Mouse (Mus musculus) ES-E14 (cell line): ENCODE data around the gene Cfh. TPM values are rescaled to one million over a fixed set of nuclear protein-coding genes. Genes with fewer than 3 reads are reported as not detected.

Source experiments
- DNase-seq: peaks from one replicate; pipeline ENCODE4 v3.0.0-alpha.2; 2013; ENCODE audit warnings: low read depth, low spot score
- H3K27ac ChIP-seq: 2 replicates; pipeline ENCODE4 v1.5.1; 2012; ENCODE audit warnings: low read depth, mild to moderate bottlenecking, low read length, moderate library complexity, mixed read lengths; ENCODE audit not compliant: poor library complexity, insufficient read depth, severe bottlenecking
- H3K36me3 ChIP-seq: 2 replicates; pipeline ENCODE4 v1.6.1; 2012; ENCODE audit warnings: mild to moderate bottlenecking, low read length, moderate library complexity, mixed read lengths; ENCODE audit not compliant: control insufficient read depth, poor library complexity, insufficient read depth, severe bottlenecking
- H3K4me1 ChIP-seq, 2 experiments: fragments of 150-350 bp in 1 of 2; sonication (generic) in 1 of 2; 2 replicates each; pipeline ENCODE4 v1.6.1; 2012; ENCODE audit warnings: low read length in 2 of 2, mild to moderate bottlenecking in 1 of 2, mixed read lengths in 1 of 2; ENCODE audit not compliant: control insufficient read depth in 2 of 2, insufficient read depth in 2 of 2, poor library complexity in 1 of 2
- H3K4me3 ChIP-seq, 2 experiments: fragments of 150-350 bp in 1 of 2; sonication (generic) in 1 of 2; 2 replicates each; pipeline ENCODE4 v1.5.1; 2012; ENCODE audit warnings: low read length in 2 of 2, low read depth in 1 of 2, mild to moderate bottlenecking in 1 of 2, mixed read lengths in 1 of 2; ENCODE audit not compliant: insufficient read depth in 1 of 2, poor library complexity in 1 of 2, severe bottlenecking in 1 of 2
- H3K9ac ChIP-seq: 2 replicates; pipeline ENCODE4 v1.6.1; 2012; ENCODE audit warnings: low read depth, mild to moderate bottlenecking, low read length, mixed read lengths; ENCODE audit not compliant: poor library complexity, insufficient read depth, severe bottlenecking
- H3K9me3 ChIP-seq: fragments of 150-350 bp; sonication (generic); 2 replicates; pipeline ENCODE4 v1.6.1; 2012; ENCODE audit warnings: low read depth, mild to moderate bottlenecking, low read length; ENCODE audit not compliant: control insufficient read depth, insufficient read depth
- CHD2 ChIP-seq: IDR thresholded peaks from 2 replicates; pipeline ENCODE4 v1.6.1; 2014; ENCODE audit warnings: mild to moderate bottlenecking, low read depth, low read length, inconsistent platforms
- HCFC1 ChIP-seq: IDR thresholded peaks from 2 replicates; pipeline ENCODE4 v1.6.1; 2012; ENCODE audit warnings: low read length, inconsistent platforms, borderline replicate concordance; ENCODE audit not compliant: insufficient read depth
- MAFK ChIP-seq: IDR thresholded peaks from 2 replicates; pipeline ENCODE4 v1.6.1; 2014; ENCODE audit warnings: mild to moderate bottlenecking, low read depth, low read length, inconsistent platforms; ENCODE audit not compliant: insufficient read depth
- ZC3H11A ChIP-seq: IDR thresholded peaks from 2 replicates; pipeline ENCODE4 v1.6.1; 2012; ENCODE audit warnings: low read depth, mild to moderate bottlenecking, inconsistent platforms, low read length, borderline replicate concordance
- ZNF384 ChIP-seq: IDR thresholded peaks from 2 replicates; pipeline ENCODE4 v1.6.1; 2012; ENCODE audit warnings: low read depth, low read length, inconsistent platforms
- in situ Hi-C, 2 experiments: fragments of 600-800 bp; cut with MboI; formaldehyde crosslinking; loops; one replicate each; pipeline ENCODE4 v1.15.1; 2025; ENCODE audit warnings: low sequenced_read_pairs in 2 of 2, inconsistent platforms in 1 of 2; ENCODE audit not compliant: unreplicated experiment in 2 of 2
- total RNA-seq: library from RNA; depleted of rRNA; stranded (reverse); fragments of 300-350 nt; gene quantifications from 2 replicates; pipeline ENCODE4 v1.2.3, GENCODE M21; 2012

Gene Cfh
- total RNA-seq, 1 experiment = 0.22 TPM

DNA sequence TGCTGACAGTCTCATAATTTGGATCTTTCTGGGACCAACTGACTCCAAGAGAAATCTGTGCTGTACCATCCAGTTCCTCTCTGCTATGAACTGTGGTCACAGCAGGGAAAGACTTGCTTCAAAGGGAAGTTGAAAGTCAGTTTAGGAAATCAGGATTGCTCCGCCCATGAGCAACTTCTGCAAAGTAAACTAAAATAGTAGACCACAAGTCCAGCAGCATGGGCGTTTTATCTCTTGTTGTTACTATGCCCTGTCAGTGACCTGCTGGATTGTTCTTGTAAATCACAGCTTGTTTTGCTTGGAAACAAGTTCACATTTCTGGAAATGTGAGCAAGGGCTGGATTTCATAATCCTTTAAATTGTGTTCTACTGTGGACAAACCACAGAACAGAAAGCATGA lies 356 bp downstream of the Cfh start:
- peaks cover 3 to 8% of the 10 kb centered on the region in 2 experiments; a peak in 2 of 4 replicates for H3K4me1 ChIP-seq
- H3K36me3 ChIP-seq = no peaks in the 10 kb centered on the region
- TF ChIP-seq CHD2 (no peak), ZNF384 (no peak), ZC3H11A (no peak), HCFC1 (no peak), MAFK (no peak)
- DNase-seq = no peak
- no peak overlapping the region for H3K9ac ChIP-seq
- H3K27ac ChIP-seq = no peak overlapping the region
- in situ Hi-C loops = no loop called here
- H3K4me3 ChIP-seq = no peak overlapping the region
- no peaks in the 10 kb centered on the region for H3K9me3 ChIP-seq

DNA sequence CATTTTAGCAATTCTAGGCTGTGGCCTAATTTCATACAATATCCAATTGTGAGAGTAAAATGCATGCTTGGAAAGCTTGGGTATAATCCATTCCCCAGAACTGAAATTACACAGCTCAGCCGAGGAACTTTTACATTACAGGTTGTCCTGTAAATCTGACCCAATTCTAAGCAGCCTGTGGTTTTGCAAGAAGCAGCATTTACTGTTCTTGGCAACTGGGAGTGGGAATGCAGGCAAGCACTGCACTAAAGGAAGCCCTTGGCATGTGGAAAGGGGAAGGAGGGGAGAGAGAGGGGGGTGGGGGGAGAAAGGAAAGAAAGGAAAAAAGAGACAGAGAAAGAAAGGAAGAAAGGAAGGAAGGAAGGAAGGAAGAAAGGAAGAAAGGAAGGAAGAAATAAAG lies 3.4 kb downstream of the Cfh start:
- in situ Hi-C loops = no loop called here
- Histone ChIP-seq H3K9ac (no peak overlapping the region), H3K36me3 (no peaks in the 10 kb centered on the region), H3K4me1 (peaks cover 0 to 4% of the 10 kb centered on the region in 2 experiments; a peak in 2 of 4 replicates), H3K4me3 (no peak overlapping the region), H3K9me3 (no peaks in the 10 kb centered on the region), H3K27ac (no peak overlapping the region)
- DNase-seq = no peak
- no peak for TF ChIP-seq MAFK
- no peak for TF ChIP-seq CHD2
- TF ChIP-seq HCFC1 = no peak
- no peak for TF ChIP-seq ZNF384
- TF ChIP-seq ZC3H11A = no peak

DNA sequence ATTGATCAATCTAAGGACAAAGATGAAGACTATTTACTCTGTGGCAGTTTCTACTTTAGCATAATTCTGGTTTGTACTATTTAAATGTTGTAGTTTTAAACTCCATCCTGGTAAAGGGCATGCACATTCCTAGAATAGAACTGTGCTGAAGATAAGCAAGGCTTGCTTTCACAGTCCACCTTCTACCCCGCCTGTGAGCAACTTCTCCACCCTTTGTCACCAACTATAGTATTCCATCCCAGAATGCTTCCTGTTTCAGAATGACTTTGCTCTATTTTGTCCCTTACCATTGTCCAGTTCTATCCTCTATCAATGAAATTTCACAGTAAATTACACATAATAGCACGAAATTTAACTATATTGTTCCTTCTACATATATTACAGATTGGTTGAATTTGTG lies 8.1 kb downstream of the Cfh start:
- no peak overlapping the region for H3K4me3 ChIP-seq
- H3K9me3 ChIP-seq = no peaks in the 10 kb centered on the region
- H3K36me3 ChIP-seq = no peaks in the 10 kb centered on the region
- no peak overlapping the region for H3K9ac ChIP-seq
- DNase-seq = no peak
- in situ Hi-C loops = no loop called here
- no peak for TF ChIP-seq MAFK
- no peak for TF ChIP-seq CHD2
- TF ChIP-seq HCFC1 = no peak
- TF ChIP-seq ZC3H11A = no peak
- no peak for TF ChIP-seq ZNF384
- no peak overlapping the region for H3K27ac ChIP-seq
- H3K4me1 ChIP-seq = no peaks in the 10 kb centered on the region

DNA sequence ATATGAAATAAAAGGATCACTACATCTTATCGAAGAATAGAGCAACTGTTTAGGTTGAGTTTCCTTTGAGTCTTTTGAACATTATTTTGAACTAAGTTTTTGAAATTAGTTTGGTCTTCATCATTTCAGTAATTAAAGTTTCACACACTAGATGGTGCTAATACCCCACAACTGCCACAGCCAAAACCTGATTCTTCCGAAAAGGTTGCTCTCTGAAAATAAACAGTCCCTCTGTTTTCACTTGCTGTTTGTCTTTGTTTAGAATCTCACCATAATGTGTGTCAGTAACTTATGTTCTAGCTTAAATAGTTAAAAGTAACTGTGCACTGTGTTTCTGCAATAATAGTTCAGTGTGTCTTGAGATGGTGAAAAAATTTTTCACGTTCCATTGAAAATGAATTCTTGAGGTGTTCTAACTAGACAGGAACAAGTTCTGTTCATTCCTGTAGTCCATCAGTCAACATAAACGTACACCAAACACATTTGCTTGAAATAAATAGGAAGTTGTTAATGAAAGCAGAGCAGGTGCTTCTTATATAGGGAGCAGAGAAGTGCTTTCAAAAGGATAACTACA lies 11.9 kb downstream of the Cfh start:
- no peaks in the 10 kb centered on the region for H3K9me3 ChIP-seq
- no peaks in the 10 kb centered on the region for H3K4me1 ChIP-seq
- no peak for TF ChIP-seq MAFK
- peak; percentile 98 for TF ChIP-seq ZC3H11A
- no peak for TF ChIP-seq ZNF384
- peak; percentile 25 for DNase-seq
- no peak overlapping the region for H3K27ac ChIP-seq
- in situ Hi-C loops = loop anchor here (5.0 to 25.0 kb wide), 3 partner anchors 356 to 491 kb away; no protein-coding TSS in a partner anchor
- no peaks in the 10 kb centered on the region for H3K36me3 ChIP-seq
- no peak overlapping the region for H3K4me3 ChIP-seq
- no peak overlapping the region for H3K9ac ChIP-seq

- Histone ChIP-seq H3K36me3 (no peaks in the 10 kb centered on the region), H3K27ac (no peak overlapping the region), H3K4me1 (no peaks in the 10 kb centered on the region), H3K9me3 (no peaks in the 10 kb centered on the region), H3K9ac (no peak overlapping the region), H3K4me3 (no peak overlapping the region)
- DNase-seq = no peak
- TF ChIP-seq ZC3H11A = no peak
- TF ChIP-seq HCFC1 = no peak
- TF ChIP-seq ZNF384 = no peak
- no peak for TF ChIP-seq CHD2
- no peak for TF ChIP-seq MAFK
- in situ Hi-C loops = loop anchor here (25.0 kb wide), 2 partner anchors 378 to 503 kb away; no protein-coding TSS in a partner anchor
Measured at GRCm38 (mm10) chr1:140158970-140159369, 24.6 kb downstream of the Cfh start.
